Mouse (Mus musculus) heart, embryonic 12.5 days (tissue): ENCODE data around the gene Fbn1. TPM values are rescaled to one million over a fixed set of nuclear protein-coding genes. Genes with fewer than 3 reads are reported as not detected.

Source experiments
- ATAC-seq: fragments of 200-750 bp; cut with Nextera tagmentation; 2 replicates; pipeline ENCODE4 v1.8.0; 2017; ENCODE audit warnings: moderate TSS enrichment, moderate library complexity; ENCODE audit not compliant: insufficient number of reproducible peaks, low FRiP score
- H3K27ac ChIP-seq: fragments of 300-500 bp; sonication (generic); 2 replicates; pipeline ENCODE4 v1.5.1; 2016; ENCODE audit warnings: mild to moderate bottlenecking, moderate library complexity; ENCODE audit not compliant: poor library complexity, severe bottlenecking
- H3K27me3 ChIP-seq: fragments of 300-500 bp; sonication (generic); replicated peaks from 2 replicates; pipeline ENCODE4 v1.6.1; 2016; ENCODE audit warnings: mild to moderate bottlenecking, moderate library complexity
- H3K36me3 ChIP-seq: fragments of 300-500 bp; sonication (generic); 2 replicates; pipeline ENCODE4 v1.6.1; 2016; ENCODE audit warnings: mild to moderate bottlenecking, moderate library complexity
- H3K4me1 ChIP-seq: fragments of 300-500 bp; sonication (generic); replicated peaks from 2 replicates; pipeline ENCODE4 v1.6.1; 2016; ENCODE audit warnings: mild to moderate bottlenecking
- H3K4me2 ChIP-seq: fragments of 300-500 bp; sonication (generic); 2 replicates; pipeline ENCODE4 v1.6.1; 2016; ENCODE audit warnings: mild to moderate bottlenecking, moderate library complexity
- H3K4me3 ChIP-seq: fragments of 300-500 bp; sonication (generic); 2 replicates; pipeline ENCODE4 v1.5.1; 2016; ENCODE audit warnings: mild to moderate bottlenecking
- H3K9ac ChIP-seq: fragments of 300-500 bp; sonication (generic); 2 replicates; pipeline ENCODE4 v1.6.1; 2016; ENCODE audit warnings: mild to moderate bottlenecking, moderate library complexity
- H3K9me3 ChIP-seq: fragments of 300-500 bp; sonication (generic); replicated peaks from 2 replicates; pipeline ENCODE4 v1.6.1; 2016; ENCODE audit warnings: mild to moderate bottlenecking, moderate library complexity
- WGBS: fragments of 180-500 bp; shearing (Covaris S2); methylation state at CpG from one replicate; pipeline ENCODE4 v1.1.7; 2016; 5-methylcytosine and 5-hydroxymethylcytosine counted together
- polyA plus RNA-seq: library from polyadenylated mRNA; unstranded; fragments of >200 nt; fragmentation: Nextera tagmentation; extraction: Ambion mirVana; gene quantifications from 2 replicates; pipeline ENCODE4 v1.2.1, GENCODE M21; 2016

Gene Fbn1
- polyA plus RNA-seq, 1 experiment from 2014 or later = 38.8 TPM

- Histone ChIP-seq H3K9ac (no peak overlapping the region), H3K36me3 (peaks cover 76% of the 10 kb centered on the region), H3K4me2 (no peak overlapping the region), H3K4me1 (no peaks in the 10 kb centered on the region), H3K9me3 (no peaks in the 10 kb centered on the region), H3K27ac (no peak overlapping the region), H3K4me3 (no peak overlapping the region), H3K27me3 (no peaks in the 10 kb centered on the region)
- 68% methylated on average over 4 of the region's 4 CpGs for WGBS
- ATAC-seq = no peak
Observed at GRCm38 (mm10) chr2:125334163-125334562, 173.6 kb downstream of the Fbn1 start.

DNA sequence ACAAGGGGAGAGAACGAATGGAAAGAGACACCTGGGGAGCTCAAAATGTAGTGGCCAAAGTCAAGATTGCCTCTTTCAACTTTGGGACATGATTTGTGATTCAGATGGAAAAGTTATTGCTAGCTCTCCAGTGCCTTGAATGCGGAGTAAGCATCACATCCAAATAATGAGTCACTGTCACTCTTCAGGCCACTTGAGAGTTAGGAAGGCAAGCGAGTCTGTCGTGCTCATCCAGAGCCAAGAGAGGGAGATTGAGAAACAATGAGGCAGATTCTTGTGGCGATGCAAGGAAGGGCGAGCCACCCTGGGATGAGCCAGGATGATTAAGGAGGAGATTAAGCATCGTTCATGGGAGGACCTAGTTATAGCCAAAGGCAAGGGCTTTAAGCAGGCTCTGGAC is 176.2 kb downstream of the Fbn1 start:
- H3K27me3 ChIP-seq = no peaks in the 10 kb centered on the region
- no peaks in the 10 kb centered on the region for H3K9me3 ChIP-seq
- no peak overlapping the region for H3K9ac ChIP-seq
- no peaks in the 10 kb centered on the region for H3K4me1 ChIP-seq
- H3K4me3 ChIP-seq = no peak overlapping the region
- no peak overlapping the region for H3K27ac ChIP-seq
- peaks cover 69% of the 10 kb centered on the region for H3K36me3 ChIP-seq
- H3K4me2 ChIP-seq = no peak overlapping the region
- ATAC-seq = no peak
- WGBS = 83% methylated on average over 7 of the region's 7 CpGs

- no peak for ATAC-seq
- 82% methylated on average over 10 of the region's 10 CpGs for WGBS
- Histone ChIP-seq H3K4me2 (no peak overlapping the region), H3K4me1 (no peaks in the 10 kb centered on the region), H3K4me3 (no peak overlapping the region), H3K27me3 (no peaks in the 10 kb centered on the region), H3K27ac (no peak overlapping the region), H3K9ac (no peak overlapping the region), H3K9me3 (no peaks in the 10 kb centered on the region), H3K36me3 (peaks cover 59% of the 10 kb centered on the region)
Observed at GRCm38 (mm10) chr2:125330506-125330905, 177.3 kb downstream of the Fbn1 start.

- Histone ChIP-seq H3K36me3 (peaks cover 37% of the 10 kb centered on the region), H3K9me3 (no peaks in the 10 kb centered on the region), H3K9ac (no peak overlapping the region), H3K27ac (no peak overlapping the region), H3K4me2 (no peak overlapping the region), H3K4me3 (no peak overlapping the region), H3K4me1 (peaks cover 6% of the 10 kb centered on the region; the same call in 1 of the 2 replicates), H3K27me3 (no peaks in the 10 kb centered on the region)
- no peak for ATAC-seq
- 78% methylated on average over 7 of the region's 7 CpGs for WGBS
Observed at GRCm38 (mm10) chr2:125325125-125325855, 182.5 kb downstream of the Fbn1 start.

DNA sequence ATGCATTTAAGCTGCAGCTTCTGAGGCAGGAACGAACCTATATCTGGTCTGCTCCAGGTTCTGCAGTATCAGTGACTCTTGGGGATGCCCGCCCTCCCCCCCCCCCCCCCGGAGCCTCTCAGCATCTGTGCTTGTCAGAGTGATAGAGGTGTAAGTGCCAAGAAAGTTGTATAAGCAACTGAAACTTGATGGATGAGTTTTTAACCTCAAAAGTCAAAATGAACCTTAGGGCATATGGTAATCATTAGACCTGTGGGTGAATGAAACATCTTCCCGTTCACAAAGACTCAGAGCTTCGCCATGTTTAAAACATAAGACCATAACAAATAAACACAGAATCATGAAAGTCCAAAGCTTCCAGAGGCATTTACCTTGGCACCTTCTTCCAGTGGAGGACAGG is 183.3 kb downstream of the Fbn1 start:
- Histone ChIP-seq H3K9me3 (no peaks in the 10 kb centered on the region), H3K4me2 (no peak overlapping the region), H3K4me1 (peaks cover 12% of the 10 kb centered on the region), H3K27ac (no peak overlapping the region), H3K27me3 (no peaks in the 10 kb centered on the region), H3K9ac (no peak overlapping the region), H3K36me3 (peaks cover 36% of the 10 kb centered on the region), H3K4me3 (no peak overlapping the region)
- no peak for ATAC-seq
- 69% methylated on average over 5 of the region's 5 CpGs for WGBS

- no peak overlapping the region for H3K9ac ChIP-seq
- H3K27ac ChIP-seq = no peak overlapping the region
- H3K36me3 ChIP-seq = peaks cover 37% of the 10 kb centered on the region
- H3K9me3 ChIP-seq = no peaks in the 10 kb centered on the region
- no peak overlapping the region for H3K4me2 ChIP-seq
- H3K4me3 ChIP-seq = no peak overlapping the region
- no peaks in the 10 kb centered on the region for H3K27me3 ChIP-seq
- peaks cover 18% of the 10 kb centered on the region for H3K4me1 ChIP-seq
- WGBS = 58% methylated on average over 4 of the region's 4 CpGs
- no peak for ATAC-seq
Observed at GRCm38 (mm10) chr2:125323347-125323746, 184.4 kb downstream of the Fbn1 start.

DNA sequence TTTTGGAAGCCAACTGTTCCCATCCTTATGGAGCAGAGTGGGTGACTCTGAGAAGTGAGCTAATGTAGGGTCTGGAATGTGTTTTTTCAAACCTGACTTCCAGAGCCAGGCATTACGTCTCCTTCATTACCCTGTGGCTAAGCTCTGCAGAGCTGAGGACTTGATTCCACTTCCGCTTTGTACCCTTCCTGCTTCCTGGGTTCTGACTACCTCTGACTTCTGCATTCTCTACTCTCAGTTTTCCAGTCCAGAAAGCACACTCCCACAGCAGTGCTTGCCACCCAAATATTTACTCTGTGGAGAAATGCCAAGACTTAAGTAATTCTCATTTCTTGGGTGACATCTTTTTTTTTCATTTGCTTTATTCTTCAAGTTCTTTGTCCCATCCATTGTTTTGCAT is 185.2 kb downstream of the Fbn1 start:
- peaks cover 34% of the 10 kb centered on the region for H3K36me3 ChIP-seq
- 84% methylated on average over 2 of the region's 2 CpGs for WGBS

GRCm38 (mm10) chr2:125321071-125321470 is 186.7 kb downstream of the Fbn1 start:
- Histone ChIP-seq H3K27ac (no peak overlapping the region), H3K36me3 (peaks cover 42% of the 10 kb centered on the region), H3K4me1 (peaks cover 18% of the 10 kb centered on the region), H3K27me3 (no peaks in the 10 kb centered on the region), H3K4me2 (no peak overlapping the region), H3K4me3 (no peak overlapping the region), H3K9me3 (no peaks in the 10 kb centered on the region), H3K9ac (no peak overlapping the region)
- WGBS = 76% methylated on average over 6 of the region's 6 CpGs
- ATAC-seq = no peak

More for the DNA sequence above, 185.2 kb downstream of the Fbn1 start:
- no peak overlapping the region for H3K9ac ChIP-seq
- no peak overlapping the region for H3K27ac ChIP-seq
- no peak for ATAC-seq
- no peak overlapping the region for H3K4me2 ChIP-seq
- H3K4me3 ChIP-seq = no peak overlapping the region
- no peaks in the 10 kb centered on the region for H3K27me3 ChIP-seq
- H3K4me1 ChIP-seq = peaks cover 18% of the 10 kb centered on the region
- no peaks in the 10 kb centered on the region for H3K9me3 ChIP-seq

GRCm38 (mm10) chr2:125319651-125320050 is 188.1 kb downstream of the Fbn1 start:
- ATAC-seq = no peak
- H3K9me3 ChIP-seq = no peaks in the 10 kb centered on the region
- WGBS = 23% methylated on average over 8 of the region's 8 CpGs
- H3K4me2 ChIP-seq = no peak overlapping the region
- no peak overlapping the region for H3K27ac ChIP-seq
- H3K27me3 ChIP-seq = no peaks in the 10 kb centered on the region
- peaks cover 45% of the 10 kb centered on the region for H3K36me3 ChIP-seq
- peaks cover 18% of the 10 kb centered on the region for H3K4me1 ChIP-seq
- no peak overlapping the region for H3K9ac ChIP-seq
- H3K4me3 ChIP-seq = no peak overlapping the region

DNA sequence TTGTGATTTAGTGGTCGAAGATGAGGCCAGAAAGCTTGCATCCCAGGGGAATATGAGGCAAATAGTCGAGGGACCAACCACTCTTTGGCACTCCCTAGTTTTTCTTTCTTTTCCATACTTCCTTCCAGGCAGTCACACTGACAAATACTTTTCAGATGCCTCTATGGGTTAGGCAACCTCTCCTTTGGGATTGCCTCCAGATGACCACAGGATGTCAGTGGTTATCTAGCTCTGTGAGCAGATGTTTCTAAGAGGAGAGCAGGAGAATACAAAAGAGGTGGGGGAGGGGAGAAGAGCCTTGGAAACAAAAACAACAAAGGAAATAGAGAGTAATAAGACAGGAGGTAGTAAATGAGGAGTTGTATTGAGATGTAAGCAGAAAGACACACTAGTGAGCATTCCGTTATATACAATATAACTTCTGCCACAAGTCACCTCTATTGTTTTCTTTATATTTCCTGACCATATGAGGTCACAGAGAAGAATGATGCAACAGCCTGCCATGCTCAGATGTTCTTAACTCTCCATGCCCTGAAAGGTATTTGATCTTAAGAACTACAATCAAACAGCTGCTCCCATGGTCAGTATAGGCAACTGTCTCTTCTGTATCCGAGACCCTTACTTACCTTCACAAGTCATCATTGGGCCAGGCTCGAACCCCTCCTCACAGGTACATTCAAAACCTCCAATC is 189.3 kb downstream of the Fbn1 start:
- peaks cover 54% of the 10 kb centered on the region for H3K36me3 ChIP-seq
- H3K27ac ChIP-seq = peak overlapping the region; percentile 57; the same call in 1 of the 2 replicates
- peaks cover 18% of the 10 kb centered on the region for H3K4me1 ChIP-seq
- WGBS = 72% methylated on average over 5 of the region's 5 CpGs
- no peak overlapping the region for H3K9ac ChIP-seq
- no peaks in the 10 kb centered on the region for H3K27me3 ChIP-seq
- H3K4me2 ChIP-seq = no peak overlapping the region
- no peak overlapping the region for H3K4me3 ChIP-seq
- ATAC-seq = 0 out of 2 replicates have a peak, but pooled peaks have one; percentile 45
- no peaks in the 10 kb centered on the region for H3K9me3 ChIP-seq

GRCm38 (mm10) chr2:125315203-125315602 is 192.6 kb downstream of the Fbn1 start:
- no peak overlapping the region for H3K27ac ChIP-seq
- H3K4me1 ChIP-seq = peaks cover 12% of the 10 kb centered on the region
- peaks cover 64% of the 10 kb centered on the region for H3K36me3 ChIP-seq
- H3K4me2 ChIP-seq = no peak overlapping the region
- H3K4me3 ChIP-seq = no peak overlapping the region
- H3K9ac ChIP-seq = no peak overlapping the region
- no peaks in the 10 kb centered on the region for H3K27me3 ChIP-seq
- ATAC-seq = no peak
- WGBS = 84% methylated on average over 3 of the region's 3 CpGs
- H3K9me3 ChIP-seq = no peaks in the 10 kb centered on the region
